Mouse (Mus musculus) c-Kit-negative CD71-positive TER-119-positive erythroid progenitor cells, embryonic 14.5 days (primary cell): ENCODE results near the gene Lrrc8b.
A peak's percentile ranks its signal among the peaks of the same experiment; 100 is the strongest.

Experiments
- DNase-seq: peaks from one replicate; pipeline ENCODE4 v3.0.0-alpha.2; 2013; ENCODE audit warnings: low read depth, low spot score

The Lrrc8b gene

GRCm38 (mm10) chr5:105480561-105480960 is 65.0 kb downstream of the Lrrc8b start:
- no peak for DNase-seq

GRCm38 (mm10) chr5:105483632-105484031 is 68.1 kb downstream of the Lrrc8b start:
- DNase-seq, result no peak

GRCm38 (mm10) chr5:105484247-105484646 is 68.7 kb downstream of the Lrrc8b start:
- no peak for DNase-seq

GRCm38 (mm10) chr5:105484891-105485290 is 69.3 kb downstream of the Lrrc8b start:
- DNase-seq, result no peak

- no peak for DNase-seq
Measured at GRCm38 (mm10) chr5:105490211-105490610, 74.6 kb downstream of the Lrrc8b start.

GRCm38 (mm10) chr5:105491389-105491788 is 75.8 kb downstream of the Lrrc8b start:
- DNase-seq, result no peak

GRCm38 (mm10) chr5:105492367-105493246 is 77.0 kb downstream of the Lrrc8b start:
- DNase-seq, result no peak

- no peak for DNase-seq
Measured at GRCm38 (mm10) chr5:105493377-105493776, 77.8 kb downstream of the Lrrc8b start.

GRCm38 (mm10) chr5:105494246-105494917 is 78.8 kb downstream of the Lrrc8b start:
- no peak for DNase-seq

GRCm38 (mm10) chr5:105494918-105495901 is 79.6 kb downstream of the Lrrc8b start:
- DNase-seq, result peak; percentile 24

- DNase-seq, result no peak
Measured at GRCm38 (mm10) chr5:105496133-105496532, 80.6 kb downstream of the Lrrc8b start.

GRCm38 (mm10) chr5:105496586-105496985 is 81.0 kb downstream of the Lrrc8b start:
- no peak for DNase-seq

- no peak for DNase-seq
Measured at GRCm38 (mm10) chr5:105498429-105499000, 82.9 kb downstream of the Lrrc8b start.

- no peak for DNase-seq
Measured at GRCm38 (mm10) chr5:105499396-105499795, 83.8 kb downstream of the Lrrc8b start.

- no peak for DNase-seq
Measured at GRCm38 (mm10) chr5:105500132-105501121, 84.9 kb downstream of the Lrrc8b start.

GRCm38 (mm10) chr5:105501136-105501535 is 85.6 kb downstream of the Lrrc8b start:
- no peak for DNase-seq

GRCm38 (mm10) chr5:105508813-105509212 is 93.2 kb downstream of the Lrrc8b start:
- no peak for DNase-seq

- DNase-seq, result no peak
Measured at GRCm38 (mm10) chr5:105512297-105512696, 96.7 kb downstream of the Lrrc8b start.

- DNase-seq, result no peak
Measured at GRCm38 (mm10) chr5:105515532-105515931, 100.0 kb downstream of the Lrrc8b start.

- no peak for DNase-seq
Measured at GRCm38 (mm10) chr5:105516290-105516689, 100.7 kb downstream of the Lrrc8b start.
